Mouse (Mus musculus): ENCODE results near the gene Fdxr. TPM values are rescaled to one million over a fixed set of nuclear protein-coding genes. Genes with fewer than 3 reads are reported as not detected.

The Fdxr gene
- total RNA-seq (2014; rRNA removed) (17.7 and 18.8 TPM in 2 replicates), polyA plus RNA-seq (2015; fragmentation: Nextera tagmentation; extraction: Ambion mirVana) (14.8 and 16.7 TPM in 2 replicates)

DNA sequence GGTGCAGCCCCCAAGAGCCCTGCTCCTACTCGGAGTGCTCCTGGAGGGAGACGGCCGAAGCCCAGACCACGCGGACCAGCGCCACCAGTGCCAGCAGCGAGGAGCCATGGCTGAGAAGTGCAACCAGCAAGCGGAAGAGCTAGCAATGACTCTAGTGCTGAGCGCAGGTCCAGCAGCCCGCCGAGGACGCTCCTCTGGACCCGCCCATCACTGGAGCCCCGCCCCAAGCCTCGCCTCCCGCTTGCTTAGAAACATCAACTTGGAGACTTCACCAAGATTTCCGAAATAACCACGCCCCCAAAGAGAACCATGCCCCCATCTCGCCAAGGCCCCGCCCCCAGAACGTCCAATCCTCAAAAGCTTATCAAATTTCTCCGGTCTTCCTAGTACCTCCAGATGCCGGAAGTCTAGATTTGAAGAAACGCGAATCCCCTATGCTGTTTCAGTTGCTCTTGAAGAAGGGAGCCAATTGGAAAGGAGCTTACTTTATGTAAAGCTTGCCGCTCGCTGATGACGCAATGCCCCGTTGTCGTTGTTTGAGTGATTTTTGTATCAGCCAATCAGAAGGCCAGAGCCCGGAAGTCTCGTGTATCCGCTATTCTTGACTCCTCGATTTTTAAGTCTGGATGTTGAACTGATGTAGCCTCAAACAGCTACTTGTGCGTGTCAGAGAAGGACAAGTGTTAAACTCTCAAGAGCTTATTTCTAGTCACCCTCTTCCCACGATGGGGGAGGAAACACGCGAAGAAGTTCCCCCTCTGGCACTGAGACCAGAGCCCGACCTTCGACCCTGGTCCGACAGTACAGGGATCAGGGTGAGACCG is at the start of gene Fdxr:
Fdxr (minus strand) TSS at position 271 of the 824 bp plus-strand sequence.
- peak within 1 kb of the TSS; percentile 83 for H3K4me2 ChIP-seq (ENCODE audit: low read depth, low read length, poor library complexity, severe bottlenecking)
- H3K36me3 ChIP-seq (ENCODE audit: insufficient read depth, low read length) = 0 out of 2 replicates have a peak, but pooled peaks cover under 1% of the 10 kb centered on the region
- H3K9ac ChIP-seq (replicated peaks; ENCODE audit: low read length, poor library complexity, severe bottlenecking) = peak within 1 kb of the TSS; percentile 74
- H3K27me3 ChIP-seq (ENCODE audit: insufficient read depth, low read length) = no peaks in the 10 kb centered on the region
- H3K4me1 ChIP-seq (ENCODE audit: insufficient read depth, low read length) = peaks cover 21% of the 10 kb centered on the region
- peak; percentile 24; the same call in 1 of the 2 replicates for TF ChIP-seq CTCF (IDR thresholded peaks at IDR 0.05)
- ATAC-seq (ENCODE audit: low FRiP score) (peak; percentile 95), DNase-seq (ENCODE audit: low spot score) (peak; percentile 100)
- peak within 1 kb of the TSS; percentile 61 for H3K4me3 ChIP-seq (ENCODE audit: low read depth, low read length)
- WGBS = under 1% methylated on average over 42 of the region's 42 CpGs
- H3K9me3 ChIP-seq (ENCODE audit: low read length) = no peaks in the 10 kb centered on the region
- H3K27ac ChIP-seq (ENCODE audit: low read depth, low read length) = peak within 1 kb of the TSS; percentile 91

DNA sequence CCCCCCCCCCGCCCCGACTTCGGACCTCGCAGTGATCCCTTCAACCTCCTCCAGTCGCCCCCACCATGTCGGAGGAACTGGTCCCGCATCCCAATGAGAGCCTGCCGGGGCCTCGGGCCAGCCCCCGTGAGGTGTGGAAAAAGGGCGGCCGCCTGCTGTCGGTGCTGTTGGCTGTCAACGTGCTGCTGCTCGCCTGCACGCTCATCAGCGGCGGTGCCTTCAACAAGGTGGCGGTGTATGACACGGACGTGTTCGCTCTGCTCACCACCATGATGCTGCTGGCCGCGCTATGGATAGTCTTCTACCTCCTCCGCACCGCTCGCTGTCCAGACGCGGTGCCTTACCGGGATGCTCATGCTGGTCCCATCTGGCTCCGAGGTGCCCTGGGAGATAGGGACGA is 46.5 kb upstream of the Fdxr start:
- H3K4me2 ChIP-seq (ENCODE audit: low read depth, low read length, poor library complexity, severe bottlenecking) = 0 out of 2 replicates have a peak overlapping the region, but pooled peaks have one; percentile 9
- 0 out of 2 replicates have a peak overlapping the region, but pooled peaks have one; percentile 9 for H3K4me3 ChIP-seq (ENCODE audit: low read depth, low read length)
- DNase-seq (ENCODE audit: low spot score) (peak; percentile 13), ATAC-seq (ENCODE audit: low FRiP score) (no peak)
- no peaks in the 10 kb centered on the region for H3K36me3 ChIP-seq (ENCODE audit: insufficient read depth, low read length)
- H3K27ac ChIP-seq (ENCODE audit: low read depth, low read length) = no peak overlapping the region
- H3K27me3 ChIP-seq (ENCODE audit: insufficient read depth, low read length) = peaks cover 51% of the 10 kb centered on the region
- TF ChIP-seq CTCF (IDR thresholded peaks at IDR 0.05) = no peak
- 20% methylated on average over 32 of the region's 32 CpGs for WGBS
- no peaks in the 10 kb centered on the region for H3K4me1 ChIP-seq (ENCODE audit: insufficient read depth, low read length)
- 0 out of 2 replicates have a peak overlapping the region, but pooled peaks have one; percentile 19 for H3K9ac ChIP-seq (replicated peaks; ENCODE audit: low read length, poor library complexity, severe bottlenecking)
- H3K9me3 ChIP-seq (ENCODE audit: low read length) = no peaks in the 10 kb centered on the region

DNA sequence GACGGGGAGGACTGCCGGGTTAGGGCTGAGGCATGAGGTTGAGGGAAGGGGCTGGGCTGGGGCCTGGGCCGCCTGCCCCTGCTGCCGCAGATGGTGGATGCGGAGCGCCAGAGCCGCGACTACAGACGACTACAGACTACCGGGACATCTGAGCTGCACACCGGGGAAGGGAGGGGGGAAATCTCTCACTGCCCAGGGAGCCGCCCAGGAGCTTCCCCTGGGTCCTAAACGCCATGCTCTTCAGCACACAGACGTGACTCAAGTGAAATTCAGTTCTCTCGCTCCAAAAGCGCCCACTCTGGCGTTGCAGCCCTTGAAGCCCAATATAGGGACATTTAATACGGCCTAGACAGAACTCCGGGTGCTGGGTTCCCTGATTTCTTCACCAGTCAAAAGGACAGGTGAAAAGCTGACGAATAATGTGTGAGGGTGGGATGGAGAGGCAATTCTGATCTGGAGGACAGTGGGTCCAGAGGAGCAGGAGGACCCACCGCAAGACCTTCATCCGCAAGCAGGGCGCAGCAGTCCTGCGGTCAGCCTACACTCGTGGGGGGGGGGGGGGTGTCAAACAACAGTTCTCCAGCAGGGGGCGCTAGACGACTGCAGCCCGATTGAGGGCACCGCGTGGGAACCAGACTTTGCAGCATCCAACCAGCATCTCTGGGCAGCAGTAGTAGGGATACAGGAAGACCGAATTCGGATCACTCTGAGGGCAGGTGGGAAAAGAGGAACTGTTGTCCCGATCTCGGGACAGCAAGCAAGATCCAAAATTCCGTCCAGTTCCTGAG is 45.2 kb upstream of the Fdxr start, which contains the start of gene Ush1g:
Ush1g (minus strand) TSS at position 136 of the 788 bp plus-strand sequence.
- Histone ChIP-seq H3K9ac (replicated peaks; ENCODE audit: low read length, poor library complexity, severe bottlenecking) (no peak within 1 kb of the TSS), H3K36me3 (ENCODE audit: insufficient read depth, low read length) (no peaks in the 10 kb centered on the region), H3K4me2 (ENCODE audit: low read depth, low read length, poor library complexity, severe bottlenecking) (peak within 1 kb of the TSS; percentile 30), H3K27ac (ENCODE audit: low read depth, low read length) (no peak within 1 kb of the TSS), H3K4me3 (ENCODE audit: low read depth, low read length) (peak within 1 kb of the TSS; percentile 5; the same call in 1 of the 2 replicates), H3K27me3 (ENCODE audit: insufficient read depth, low read length) (peaks cover 62% of the 10 kb centered on the region), H3K9me3 (ENCODE audit: low read length) (no peaks in the 10 kb centered on the region), H3K4me1 (ENCODE audit: insufficient read depth, low read length) (no peaks in the 10 kb centered on the region)
- peak; percentile 74 for DNase-seq (ENCODE audit: low spot score)
- ATAC-seq (ENCODE audit: low FRiP score) = peak; percentile 39; the same call in 1 of the 2 replicates
- peak; percentile 94 for TF ChIP-seq CTCF (IDR thresholded peaks at IDR 0.05)
- 5% methylated on average over 34 of the region's 35 CpGs for WGBS

DNA sequence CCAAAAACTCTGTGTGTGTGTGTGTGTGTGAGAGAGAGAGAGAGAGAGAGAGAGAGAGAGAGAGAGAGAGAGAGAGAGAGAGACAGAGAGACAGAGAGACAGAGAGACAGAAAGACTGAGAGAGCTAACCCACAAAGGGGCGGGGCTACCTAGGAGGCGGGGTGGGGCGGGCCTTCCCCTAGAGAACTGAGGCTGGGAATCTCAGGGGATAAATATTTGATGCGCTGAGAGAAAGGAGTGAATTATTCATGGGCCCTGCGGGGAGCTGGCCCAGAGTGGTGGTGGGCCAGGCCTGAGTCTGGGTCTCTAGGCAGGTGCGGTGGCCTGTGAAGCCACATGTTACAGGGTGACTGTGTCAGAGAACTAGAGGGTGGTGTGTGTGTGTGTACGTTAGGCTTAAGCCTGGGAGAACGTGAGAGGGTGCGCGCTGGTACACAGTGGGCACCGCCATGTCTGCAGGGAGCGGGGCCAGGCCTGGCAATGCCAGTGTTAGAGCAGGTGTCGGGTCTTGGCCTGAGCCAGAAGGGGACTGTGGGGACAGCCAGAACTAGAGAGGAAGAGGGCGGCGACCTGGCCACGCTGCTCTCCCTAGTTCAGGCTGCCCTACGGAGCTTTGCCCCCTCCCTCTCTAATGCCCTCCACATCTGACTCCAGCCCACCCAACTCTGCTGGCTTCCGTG is 43.0 kb upstream of the Fdxr start:
- H3K4me1 ChIP-seq (ENCODE audit: insufficient read depth, low read length) = no peaks in the 10 kb centered on the region
- H3K27me3 ChIP-seq (ENCODE audit: insufficient read depth, low read length) = peaks cover 79% of the 10 kb centered on the region
- 8% methylated on average over 17 of the region's 18 CpGs for WGBS
- ATAC-seq (ENCODE audit: low FRiP score) = no peak
- H3K4me2 ChIP-seq (ENCODE audit: low read depth, low read length, poor library complexity, severe bottlenecking) = no peak overlapping the region
- TF ChIP-seq CTCF (IDR thresholded peaks at IDR 0.05) = no peak
- H3K27ac ChIP-seq (ENCODE audit: low read depth, low read length) = no peak overlapping the region
- H3K4me3 ChIP-seq (ENCODE audit: low read depth, low read length) = no peak overlapping the region
- no peak for DNase-seq (ENCODE audit: low spot score)
- H3K36me3 ChIP-seq (ENCODE audit: insufficient read depth, low read length) = no peaks in the 10 kb centered on the region
- H3K9me3 ChIP-seq (ENCODE audit: low read length) = no peaks in the 10 kb centered on the region
- no peak overlapping the region for H3K9ac ChIP-seq (replicated peaks; ENCODE audit: low read length, poor library complexity, severe bottlenecking)

DNA sequence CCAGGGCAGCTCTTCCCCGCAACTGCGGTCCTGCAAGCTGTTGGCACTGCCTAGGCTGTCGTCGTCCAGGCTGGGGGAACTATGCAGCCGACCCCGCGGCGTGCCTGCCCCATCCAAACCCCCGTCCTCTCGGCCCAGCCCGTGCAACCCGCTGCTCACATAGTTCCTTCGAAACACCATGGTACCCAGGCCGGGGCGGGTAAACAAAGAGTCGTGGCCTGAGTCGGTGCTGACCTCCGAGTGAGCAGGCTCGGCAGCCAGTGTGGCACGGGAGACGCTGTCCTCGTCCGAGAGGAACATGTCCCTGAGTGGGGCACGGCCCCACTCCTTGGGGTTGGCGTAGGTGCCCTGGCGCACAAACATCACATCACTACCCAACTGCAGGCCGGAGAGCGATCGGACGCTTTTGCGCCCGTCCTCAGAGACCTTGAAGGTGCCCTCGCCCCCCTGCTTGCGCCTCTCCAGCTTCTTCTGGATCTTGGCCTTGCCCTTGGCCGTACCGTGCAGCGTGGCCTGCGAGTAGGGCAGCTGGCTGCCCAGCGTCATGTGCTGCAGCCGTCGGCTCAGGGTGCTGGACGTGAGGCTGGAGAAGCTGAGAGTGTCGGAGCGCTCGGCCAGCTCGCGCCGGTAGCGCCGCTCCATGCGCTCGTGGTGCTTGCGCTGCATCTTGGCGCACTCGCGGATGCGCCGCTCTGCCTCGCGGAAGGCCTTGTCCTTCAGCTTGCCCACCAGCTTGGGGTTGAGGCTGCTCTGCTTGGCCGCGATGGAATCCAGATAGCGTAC is 41.6 kb upstream of the Fdxr start:
- H3K9me3 ChIP-seq (ENCODE audit: low read length) = no peaks in the 10 kb centered on the region
- TF ChIP-seq CTCF (IDR thresholded peaks at IDR 0.05) = no peak
- H3K36me3 ChIP-seq (ENCODE audit: insufficient read depth, low read length) = no peaks in the 10 kb centered on the region
- no peak overlapping the region for H3K9ac ChIP-seq (replicated peaks; ENCODE audit: low read length, poor library complexity, severe bottlenecking)
- ATAC-seq (ENCODE audit: low FRiP score) (no peak), DNase-seq (ENCODE audit: low spot score) (peak; percentile 11)
- H3K4me1 ChIP-seq (ENCODE audit: insufficient read depth, low read length) = no peaks in the 10 kb centered on the region
- peaks cover 86% of the 10 kb centered on the region for H3K27me3 ChIP-seq (ENCODE audit: insufficient read depth, low read length)
- 0 out of 2 replicates have a peak overlapping the region, but pooled peaks have one; percentile 9 for H3K4me3 ChIP-seq (ENCODE audit: low read depth, low read length)
- H3K27ac ChIP-seq (ENCODE audit: low read depth, low read length) = no peak overlapping the region
- 0 out of 2 replicates have a peak overlapping the region, but pooled peaks have one; percentile 2 for H3K4me2 ChIP-seq (ENCODE audit: low read depth, low read length, poor library complexity, severe bottlenecking)
- WGBS = 3% methylated on average over 63 of the region's 63 CpGs

Measured in midbrain, postnatal 0 days (tissue).